Mouse (Mus musculus): Measurements from ENCODE around the gene Snai3. TPM values are rescaled to one million over a fixed set of nuclear protein-coding genes. Genes with fewer than 3 reads are reported as not detected.

Snai3 gene
- polyA plus RNA-seq, 1 experiment from 2014 or later = not detected

- Histone ChIP-seq H3K4me1 (replicated peaks; ENCODE audit: control insufficient read depth, insufficient read depth, low read length) (no peaks in the 10 kb centered on the region), H3K27me3 (replicated peaks; ENCODE audit: control insufficient read depth, insufficient read depth, low read length) (no peaks in the 10 kb centered on the region), H3K4me3 (replicated peaks; ENCODE audit: low read length) (no peak overlapping the region), H3K9ac (replicated peaks; ENCODE audit: low read depth, low read length) (no peak overlapping the region), H3K9me3 (ENCODE audit: control insufficient read depth, low read length) (no peaks in the 10 kb centered on the region), H3K27ac (ENCODE audit: low read length) (no peak overlapping the region), H3K4me2 (ENCODE audit: low read length) (no peak overlapping the region), H3K36me3 (ENCODE audit: control insufficient read depth, insufficient read depth) (no peaks in the 10 kb centered on the region)
- 54% methylated on average over 5 of the region's 5 CpGs for WGBS
- ATAC-seq = no peak
Measured at GRCm38 (mm10) chr8:122423659-122424058, 36.9 kb downstream of the Snai3 start.

DNA sequence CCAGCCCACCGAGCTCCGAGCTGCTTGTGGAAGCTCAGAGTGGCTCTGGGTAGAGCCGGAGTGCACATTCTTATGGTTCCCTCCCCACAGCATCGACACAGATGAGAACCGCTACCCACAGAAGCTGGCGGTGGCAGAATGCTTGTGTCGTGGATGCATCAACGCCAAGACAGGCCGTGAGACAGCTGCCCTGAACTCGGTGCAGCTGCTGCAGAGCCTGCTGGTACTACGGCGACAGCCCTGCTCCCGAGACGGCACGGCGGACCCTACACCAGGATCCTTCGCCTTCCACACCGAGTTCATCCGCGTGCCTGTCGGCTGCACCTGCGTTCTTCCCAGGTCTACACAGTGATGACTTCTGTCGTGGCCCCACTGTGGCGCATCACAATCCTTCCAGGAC lies 37.3 kb downstream of the Snai3 start:
- H3K4me2 ChIP-seq (ENCODE audit: low read length) = no peak overlapping the region
- H3K4me3 ChIP-seq (replicated peaks; ENCODE audit: low read length) = no peak overlapping the region
- no peak for ATAC-seq
- no peaks in the 10 kb centered on the region for H3K27me3 ChIP-seq (replicated peaks; ENCODE audit: control insufficient read depth, insufficient read depth, low read length)
- no peak overlapping the region for H3K9ac ChIP-seq (replicated peaks; ENCODE audit: low read depth, low read length)
- H3K27ac ChIP-seq (ENCODE audit: low read length) = no peak overlapping the region
- 87% methylated on average over 24 of the region's 24 CpGs for WGBS
- no peaks in the 10 kb centered on the region for H3K9me3 ChIP-seq (ENCODE audit: control insufficient read depth, low read length)
- H3K4me1 ChIP-seq (replicated peaks; ENCODE audit: control insufficient read depth, insufficient read depth, low read length) = no peaks in the 10 kb centered on the region
- peaks cover 3% of the 10 kb centered on the region; the same call in 1 of the 2 replicates for H3K36me3 ChIP-seq (ENCODE audit: control insufficient read depth, insufficient read depth)

DNA sequence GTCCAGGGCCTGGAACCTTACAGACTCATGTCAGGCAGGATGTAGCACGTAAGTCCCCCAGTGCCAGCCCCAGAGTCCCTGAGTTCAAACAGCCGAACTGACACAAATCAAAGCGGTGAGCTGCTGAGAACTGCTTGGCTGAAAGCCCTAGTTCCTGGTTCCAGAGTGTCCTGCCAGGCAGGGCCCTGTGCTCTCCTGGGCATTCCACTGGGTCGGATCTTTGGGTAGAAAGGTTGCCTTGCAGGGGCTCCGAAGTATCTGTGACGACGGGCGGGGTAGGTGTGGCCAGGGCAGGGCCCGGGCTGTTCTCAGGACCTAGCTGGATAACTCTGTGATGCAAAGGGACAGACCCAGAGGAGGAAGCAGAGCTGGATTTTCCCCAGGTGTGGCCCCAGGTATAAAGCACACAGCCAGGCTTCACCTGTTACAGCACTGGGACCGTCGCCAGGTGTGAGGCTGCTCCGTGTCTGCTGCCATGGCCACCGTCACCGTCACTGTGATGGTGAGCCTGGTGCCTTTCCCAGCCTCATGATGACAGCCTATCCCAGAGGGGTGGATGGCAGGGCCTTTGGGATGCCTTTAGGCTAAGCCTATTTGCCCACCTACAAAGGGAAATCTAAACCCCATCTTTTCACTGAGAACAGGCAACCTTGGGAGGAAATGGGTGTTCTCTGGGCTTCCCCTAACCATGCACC lies 39.0 kb downstream of the Snai3 start, which contains the start of gene Il17c:
Il17c (plus strand) TSS at position 645 of the 695 bp plus-strand sequence.
- ATAC-seq = no peak
- H3K27ac ChIP-seq (ENCODE audit: low read length) = no peak within 1 kb of the TSS
- WGBS = 81% methylated on average over 14 of the region's 14 CpGs
- no peaks in the 10 kb centered on the region for H3K27me3 ChIP-seq (replicated peaks; ENCODE audit: control insufficient read depth, insufficient read depth, low read length)
- H3K4me1 ChIP-seq (replicated peaks; ENCODE audit: control insufficient read depth, insufficient read depth, low read length) = no peaks in the 10 kb centered on the region
- no peaks in the 10 kb centered on the region for H3K9me3 ChIP-seq (ENCODE audit: control insufficient read depth, low read length)
- no peak within 1 kb of the TSS for H3K4me2 ChIP-seq (ENCODE audit: low read length)
- no peak within 1 kb of the TSS for H3K4me3 ChIP-seq (replicated peaks; ENCODE audit: low read length)
- no peak within 1 kb of the TSS for H3K9ac ChIP-seq (replicated peaks; ENCODE audit: low read depth, low read length)
- H3K36me3 ChIP-seq (ENCODE audit: control insufficient read depth, insufficient read depth) = peaks cover 9% of the 10 kb centered on the region; the same call in 1 of the 2 replicates

- H3K9me3 ChIP-seq (ENCODE audit: control insufficient read depth, low read length) = no peaks in the 10 kb centered on the region
- H3K27me3 ChIP-seq (replicated peaks; ENCODE audit: control insufficient read depth, insufficient read depth, low read length) = no peaks in the 10 kb centered on the region
- 58% methylated on average over 9 of the region's 9 CpGs for WGBS
- no peak overlapping the region for H3K27ac ChIP-seq (ENCODE audit: low read length)
- H3K9ac ChIP-seq (replicated peaks; ENCODE audit: low read depth, low read length) = no peak overlapping the region
- no peak overlapping the region for H3K4me3 ChIP-seq (replicated peaks; ENCODE audit: low read length)
- ATAC-seq = no peak
- no peak overlapping the region for H3K4me2 ChIP-seq (ENCODE audit: low read length)
- peaks cover 16% of the 10 kb centered on the region; the same call in 1 of the 2 replicates for H3K36me3 ChIP-seq (ENCODE audit: control insufficient read depth, insufficient read depth)
- H3K4me1 ChIP-seq (replicated peaks; ENCODE audit: control insufficient read depth, insufficient read depth, low read length) = no peaks in the 10 kb centered on the region
Measured at GRCm38 (mm10) chr8:122419881-122420555, 40.5 kb downstream of the Snai3 start.

GRCm38 (mm10) chr8:122415554-122415953 lies 45.0 kb downstream of the Snai3 start:
- Histone ChIP-seq H3K4me1 (replicated peaks; ENCODE audit: control insufficient read depth, insufficient read depth, low read length) (no peaks in the 10 kb centered on the region), H3K9ac (replicated peaks; ENCODE audit: low read depth, low read length) (no peak overlapping the region), H3K9me3 (ENCODE audit: control insufficient read depth, low read length) (no peaks in the 10 kb centered on the region), H3K27me3 (replicated peaks; ENCODE audit: control insufficient read depth, insufficient read depth, low read length) (no peaks in the 10 kb centered on the region), H3K4me3 (replicated peaks; ENCODE audit: low read length) (no peak overlapping the region), H3K4me2 (ENCODE audit: low read length) (no peak overlapping the region), H3K36me3 (ENCODE audit: control insufficient read depth, insufficient read depth) (peaks cover 47% of the 10 kb centered on the region), H3K27ac (ENCODE audit: low read length) (no peak overlapping the region)
- ATAC-seq = no peak
- 95% methylated on average over 6 of the region's 6 CpGs for WGBS

- Histone ChIP-seq H3K27me3 (replicated peaks; ENCODE audit: control insufficient read depth, insufficient read depth, low read length) (no peaks in the 10 kb centered on the region), H3K27ac (ENCODE audit: low read length) (no peak overlapping the region), H3K36me3 (ENCODE audit: control insufficient read depth, insufficient read depth) (peaks cover 59% of the 10 kb centered on the region), H3K4me2 (ENCODE audit: low read length) (no peak overlapping the region), H3K9me3 (ENCODE audit: control insufficient read depth, low read length) (no peaks in the 10 kb centered on the region), H3K4me3 (replicated peaks; ENCODE audit: low read length) (no peak overlapping the region), H3K9ac (replicated peaks; ENCODE audit: low read depth, low read length) (no peak overlapping the region), H3K4me1 (replicated peaks; ENCODE audit: control insufficient read depth, insufficient read depth, low read length) (no peaks in the 10 kb centered on the region)
- WGBS = 87% methylated on average over 9 of the region's 9 CpGs
- ATAC-seq = no peak
Measured at GRCm38 (mm10) chr8:122414311-122414710, 46.2 kb downstream of the Snai3 start.

- ATAC-seq = no peak
- 94% methylated on average over 7 of the region's 7 CpGs for WGBS
- no peak overlapping the region for H3K4me2 ChIP-seq (ENCODE audit: low read length)
- peaks cover 62% of the 10 kb centered on the region for H3K36me3 ChIP-seq (ENCODE audit: control insufficient read depth, insufficient read depth)
- H3K27me3 ChIP-seq (replicated peaks; ENCODE audit: control insufficient read depth, insufficient read depth, low read length) = no peaks in the 10 kb centered on the region
- H3K4me3 ChIP-seq (replicated peaks; ENCODE audit: low read length) = no peak overlapping the region
- no peak overlapping the region for H3K9ac ChIP-seq (replicated peaks; ENCODE audit: low read depth, low read length)
- no peaks in the 10 kb centered on the region for H3K9me3 ChIP-seq (ENCODE audit: control insufficient read depth, low read length)
- H3K27ac ChIP-seq (ENCODE audit: low read length) = no peak overlapping the region
- H3K4me1 ChIP-seq (replicated peaks; ENCODE audit: control insufficient read depth, insufficient read depth, low read length) = no peaks in the 10 kb centered on the region
Measured at GRCm38 (mm10) chr8:122407678-122408077, 52.9 kb downstream of the Snai3 start.

- no peaks in the 10 kb centered on the region for H3K4me1 ChIP-seq (replicated peaks; ENCODE audit: control insufficient read depth, insufficient read depth, low read length)
- WGBS = 92% methylated on average over 9 of the region's 9 CpGs
- no peak overlapping the region for H3K27ac ChIP-seq (ENCODE audit: low read length)
- peaks cover 62% of the 10 kb centered on the region for H3K36me3 ChIP-seq (ENCODE audit: control insufficient read depth, insufficient read depth)
- no peak overlapping the region for H3K4me3 ChIP-seq (replicated peaks; ENCODE audit: low read length)
- no peak for ATAC-seq
- no peak overlapping the region for H3K4me2 ChIP-seq (ENCODE audit: low read length)
- H3K27me3 ChIP-seq (replicated peaks; ENCODE audit: control insufficient read depth, insufficient read depth, low read length) = no peaks in the 10 kb centered on the region
- H3K9me3 ChIP-seq (ENCODE audit: control insufficient read depth, low read length) = no peaks in the 10 kb centered on the region
- no peak overlapping the region for H3K9ac ChIP-seq (replicated peaks; ENCODE audit: low read depth, low read length)
Measured at GRCm38 (mm10) chr8:122405146-122405805, 55.3 kb downstream of the Snai3 start.
